Mouse (Mus musculus) kidney, adult 8-10 months (tissue): Measurements from ENCODE around the gene Gm7982.
"Not testable (repeated sequence)": the region's sequence is repeated elsewhere in the genome, so short reads cannot be mapped to it uniquely, and the experiment has no call there.

Source experiments
- DNase-seq, 2 experiments: peaks; one replicate each; pipeline ENCODE4 v3.0.0; 2022

The Gm7982 gene

DNA sequence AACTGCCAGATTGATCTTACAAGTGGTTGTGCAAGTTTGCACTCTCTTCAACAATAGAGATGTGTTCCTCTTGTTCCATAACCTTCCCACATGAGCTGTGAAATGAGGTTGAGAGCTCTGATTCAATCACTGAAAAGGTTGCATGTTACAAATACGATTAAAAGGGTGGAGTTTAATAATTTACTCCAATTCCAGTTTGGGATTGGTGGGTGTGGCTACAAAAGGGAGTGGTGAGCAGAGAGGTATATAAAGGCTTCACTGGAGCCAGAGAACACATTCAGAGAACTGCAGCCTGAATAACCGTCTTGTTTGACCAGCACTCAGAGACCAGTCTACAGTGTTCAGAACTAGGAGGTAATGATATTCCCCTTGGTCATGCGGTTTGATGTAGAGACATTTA lies at the start of gene Gm7982:
Gm7982 (plus strand) TSS at position 301 of the 400 bp plus-strand sequence.
- not testable (repeated sequence) for DNase-seq

DNA sequence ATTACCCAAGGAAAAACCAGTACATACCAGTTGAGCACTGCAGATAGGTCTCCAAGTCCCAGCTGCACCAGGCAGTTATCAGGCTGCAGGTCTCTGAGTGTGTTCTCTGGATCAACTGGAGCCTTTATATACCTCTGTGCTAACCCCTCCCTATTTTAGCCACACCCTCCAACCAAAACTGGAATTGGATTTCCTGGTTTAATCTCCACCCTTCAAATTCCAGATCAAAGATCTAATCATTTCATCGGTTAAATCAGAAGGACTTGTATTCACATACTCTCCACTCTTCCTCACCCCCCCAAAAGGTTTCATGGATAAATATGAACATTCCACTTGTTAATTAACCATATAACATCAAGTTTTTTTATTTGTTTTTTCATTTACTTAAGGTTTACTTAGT lies 5.7 kb upstream of the Gm7982 start, which contains the start of gene Gm7978:
Gm7978 (minus strand) TSS at position 101 of the 400 bp plus-strand sequence.
- not testable (repeated sequence) for DNase-seq

DNA sequence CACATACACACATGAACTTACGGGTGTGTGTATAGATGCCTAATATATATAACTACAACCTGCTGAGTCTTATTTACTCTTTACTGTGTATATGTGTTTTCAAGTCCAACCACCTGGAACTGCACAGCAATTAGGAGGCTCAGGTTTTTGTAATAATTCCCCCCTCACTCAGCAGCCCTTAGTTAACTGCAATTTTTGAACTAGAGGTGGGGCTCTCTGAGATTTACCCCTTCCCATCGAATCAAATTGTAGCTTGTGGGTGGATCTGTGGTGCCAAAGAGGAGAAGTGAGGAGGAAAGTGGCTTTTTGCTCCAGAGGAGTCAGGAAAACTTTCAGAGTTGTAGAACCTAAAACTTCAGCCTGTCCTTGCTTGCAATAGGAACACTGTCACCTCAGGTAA lies 33.9 kb downstream of the Gm7982 start, which contains the start of gene E330014E10Rik:
E330014E10Rik (plus strand) TSS at position 301 of the 400 bp plus-strand sequence.
- not testable (repeated sequence) for DNase-seq
